Mouse (Mus musculus): Measurements from ENCODE around the gene Zmynd15. TPM values are rescaled to one million over a fixed set of nuclear protein-coding genes. Genes with fewer than 3 reads are reported as not detected.
A peak's percentile ranks its signal among the peaks of the same experiment; 100 is the strongest.

The Zmynd15 gene
- polyA plus RNA-seq, 1 experiment from 2014 or later: 0.40 TPM

DNA sequence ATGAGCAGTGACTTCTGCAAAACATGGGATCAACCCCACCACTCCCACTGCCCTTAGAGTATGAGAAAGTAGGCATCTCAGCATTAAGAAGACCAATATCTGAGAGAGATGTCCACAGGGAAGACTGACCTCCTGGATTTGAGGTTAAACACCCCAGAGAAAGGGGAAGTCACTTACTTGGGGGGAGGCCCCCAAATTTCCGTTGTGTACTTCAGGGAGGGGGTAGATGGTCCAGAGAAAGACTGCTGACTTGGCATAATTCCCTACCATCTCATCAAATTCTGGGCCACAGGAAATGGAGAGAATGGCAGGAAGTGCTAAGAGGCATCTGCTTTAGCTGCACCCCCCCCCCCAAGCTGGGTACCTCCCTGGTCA lies 25.7 kb upstream of the Zmynd15 start:
- H3K27me3 ChIP-seq: no peaks in the 10 kb centered on the region
- ATAC-seq: no peak
- no peaks in the 10 kb centered on the region for H3K9me3 ChIP-seq
- H3K9ac ChIP-seq (replicated peaks): peak overlapping the region; percentile 91
- no peak overlapping the region for H3K27ac ChIP-seq
- H3K36me3 ChIP-seq: peaks cover 32% of the 10 kb centered on the region
- peak overlapping the region; percentile 79 for H3K4me2 ChIP-seq (replicated peaks)
- 68% methylated on average over 1 of the region's 1 CpGs for WGBS
- H3K4me1 ChIP-seq (replicated peaks): peaks cover 36% of the 10 kb centered on the region
- peak overlapping the region; percentile 66 for H3K4me3 ChIP-seq (replicated peaks)

DNA sequence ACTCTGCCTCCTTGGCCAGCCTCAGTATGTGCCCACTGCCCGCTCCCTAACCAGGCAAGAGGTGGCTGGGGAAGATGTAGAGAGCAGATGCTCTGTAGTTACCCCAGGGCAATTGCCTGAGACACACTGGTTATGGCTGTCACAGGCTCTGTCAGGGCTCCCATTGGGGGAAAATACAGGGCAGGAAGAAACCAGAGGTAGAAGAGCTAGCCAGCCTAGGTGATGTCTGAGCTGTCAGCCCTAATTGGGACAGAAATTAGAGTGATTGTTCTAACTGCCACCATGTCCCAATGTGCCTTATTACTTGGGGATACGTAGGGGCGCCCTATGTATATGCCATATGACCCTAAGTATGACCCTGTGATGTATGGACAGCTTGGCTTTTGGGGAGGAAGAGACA lies 25.3 kb upstream of the Zmynd15 start:
- peaks cover 36% of the 10 kb centered on the region for H3K36me3 ChIP-seq
- no peak overlapping the region for H3K27ac ChIP-seq
- ATAC-seq: no peak
- peaks cover 36% of the 10 kb centered on the region for H3K4me1 ChIP-seq (replicated peaks)
- peak overlapping the region; percentile 91 for H3K9ac ChIP-seq (replicated peaks)
- H3K4me2 ChIP-seq (replicated peaks): peak overlapping the region; percentile 79
- H3K9me3 ChIP-seq: no peaks in the 10 kb centered on the region
- WGBS: 86% methylated on average over 3 of the region's 3 CpGs
- peak overlapping the region; percentile 66 for H3K4me3 ChIP-seq (replicated peaks)
- H3K27me3 ChIP-seq: no peaks in the 10 kb centered on the region

DNA sequence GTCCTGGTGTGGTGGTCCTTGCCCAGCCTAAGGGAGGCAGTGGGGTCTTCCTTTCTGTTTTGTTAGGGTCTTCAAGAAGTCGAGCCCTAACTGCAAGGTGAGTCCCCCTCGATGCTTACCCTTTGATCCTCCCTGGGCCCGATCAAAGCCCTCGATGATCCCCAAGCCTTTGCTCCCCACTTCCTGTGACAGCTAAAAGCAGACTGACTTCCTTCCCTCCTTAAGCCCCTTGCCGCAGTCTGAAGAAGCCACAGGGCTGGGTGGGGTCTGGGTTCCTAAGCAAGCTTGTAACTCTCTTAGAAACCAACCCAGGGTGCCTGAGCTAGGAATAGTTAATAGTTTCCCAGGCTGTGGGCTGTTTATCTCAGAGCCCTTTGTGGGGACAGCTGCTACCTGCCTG lies 23.8 kb upstream of the Zmynd15 start:
- no peak overlapping the region for H3K27ac ChIP-seq
- 86% methylated on average over 5 of the region's 5 CpGs for WGBS
- no peaks in the 10 kb centered on the region for H3K9me3 ChIP-seq
- H3K36me3 ChIP-seq: peaks cover 51% of the 10 kb centered on the region
- H3K27me3 ChIP-seq: no peaks in the 10 kb centered on the region
- H3K9ac ChIP-seq (replicated peaks): no peak overlapping the region
- no peak for ATAC-seq
- H3K4me3 ChIP-seq (replicated peaks): no peak overlapping the region
- peaks cover 36% of the 10 kb centered on the region for H3K4me1 ChIP-seq (replicated peaks)
- no peak overlapping the region for H3K4me2 ChIP-seq (replicated peaks)

DNA sequence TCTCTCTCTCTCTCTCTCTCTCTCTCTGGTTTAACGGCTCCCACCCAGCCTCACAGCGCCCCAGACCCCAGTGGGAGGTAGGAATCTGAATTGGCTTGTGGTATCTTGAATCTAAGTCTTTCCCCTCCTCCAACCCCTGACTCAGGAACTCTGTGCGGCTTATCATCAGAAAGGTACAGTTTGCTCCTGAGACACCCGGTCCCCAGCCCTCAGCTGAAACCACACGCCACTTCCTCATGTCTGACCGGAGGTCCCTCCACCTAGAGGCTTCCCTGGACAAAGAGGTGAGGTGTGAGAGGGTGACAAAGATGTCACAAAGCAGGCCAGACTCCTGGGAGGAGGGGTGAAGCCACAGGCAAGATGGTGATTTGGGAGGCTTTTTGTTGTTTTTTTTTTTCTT lies 21.8 kb upstream of the Zmynd15 start:
- WGBS: 91% methylated on average over 6 of the region's 6 CpGs
- Histone ChIP-seq H3K4me1 (replicated peaks) (peaks cover 24% of the 10 kb centered on the region), H3K27me3 (no peaks in the 10 kb centered on the region), H3K27ac (no peak overlapping the region), H3K36me3 (peaks cover 67% of the 10 kb centered on the region), H3K4me3 (replicated peaks) (no peak overlapping the region), H3K9ac (replicated peaks) (no peak overlapping the region), H3K9me3 (no peaks in the 10 kb centered on the region), H3K4me2 (replicated peaks) (no peak overlapping the region)
- ATAC-seq: no peak

DNA sequence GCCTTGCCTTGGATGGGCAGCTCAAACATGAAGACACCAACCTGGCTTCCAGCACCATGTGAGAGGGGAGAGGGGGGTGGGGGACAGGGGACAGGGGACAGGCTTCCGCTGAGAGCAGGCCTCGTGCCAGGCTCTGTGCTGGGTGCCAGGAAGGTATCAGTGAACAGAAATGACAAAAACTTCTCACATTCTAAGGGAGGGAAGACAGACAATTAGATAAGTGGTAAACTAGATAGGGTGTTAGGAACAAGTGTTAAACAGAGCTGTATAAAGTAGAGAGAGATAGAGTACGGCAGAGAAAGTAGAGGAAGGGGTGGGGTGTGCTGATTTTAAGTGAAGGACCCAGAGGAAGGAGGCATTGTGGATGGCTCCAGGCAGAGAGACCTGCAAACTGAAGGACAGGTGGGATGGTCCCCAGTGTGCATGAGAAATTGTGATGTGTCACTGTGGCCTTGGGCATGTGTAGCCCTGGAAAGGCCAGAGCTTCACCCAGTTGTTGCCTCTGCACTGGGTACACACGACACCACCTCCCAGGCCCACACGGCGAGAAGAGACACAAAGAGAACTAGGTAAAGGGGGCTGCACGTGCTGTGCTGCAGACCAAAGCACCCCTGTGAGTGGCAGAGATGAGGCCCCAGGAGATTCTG lies 20.4 kb upstream of the Zmynd15 start:
- H3K9ac ChIP-seq (replicated peaks): no peak overlapping the region
- H3K9me3 ChIP-seq: no peaks in the 10 kb centered on the region
- H3K4me3 ChIP-seq (replicated peaks): no peak overlapping the region
- peaks cover 14% of the 10 kb centered on the region for H3K4me1 ChIP-seq (replicated peaks)
- peaks cover 67% of the 10 kb centered on the region for H3K36me3 ChIP-seq
- H3K4me2 ChIP-seq (replicated peaks): no peak overlapping the region
- WGBS: 90% methylated on average over 7 of the region's 7 CpGs
- no peak for ATAC-seq
- H3K27ac ChIP-seq: no peak overlapping the region
- H3K27me3 ChIP-seq: no peaks in the 10 kb centered on the region

DNA sequence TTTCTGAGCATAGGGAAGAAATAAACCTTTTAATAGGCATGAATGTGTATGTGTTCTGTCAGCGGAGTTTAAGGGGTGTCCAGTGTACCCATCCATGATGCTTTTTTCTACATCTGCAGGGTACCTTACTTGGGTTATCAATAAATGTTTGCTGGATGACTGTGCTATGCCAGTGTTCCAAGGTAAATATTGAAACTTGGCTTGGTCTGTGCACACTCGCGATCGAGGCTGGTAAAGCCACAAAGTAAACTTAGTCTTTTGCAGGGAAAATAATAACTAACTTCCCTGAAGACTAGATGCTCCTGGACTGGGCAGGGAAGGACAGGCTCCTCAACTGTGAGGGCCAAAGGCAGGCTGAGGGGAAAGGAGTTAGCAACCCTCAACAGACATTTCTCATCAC lies 18.6 kb upstream of the Zmynd15 start:
- 93% methylated on average over 4 of the region's 4 CpGs for WGBS
- no peak overlapping the region for H3K27ac ChIP-seq
- ATAC-seq: no peak
- H3K36me3 ChIP-seq: peaks cover 64% of the 10 kb centered on the region
- H3K9ac ChIP-seq (replicated peaks): no peak overlapping the region
- no peaks in the 10 kb centered on the region for H3K27me3 ChIP-seq
- H3K4me3 ChIP-seq (replicated peaks): no peak overlapping the region
- H3K4me2 ChIP-seq (replicated peaks): no peak overlapping the region
- H3K4me1 ChIP-seq (replicated peaks): no peaks in the 10 kb centered on the region; the same call in 1 of the 2 replicates
- no peaks in the 10 kb centered on the region for H3K9me3 ChIP-seq

DNA sequence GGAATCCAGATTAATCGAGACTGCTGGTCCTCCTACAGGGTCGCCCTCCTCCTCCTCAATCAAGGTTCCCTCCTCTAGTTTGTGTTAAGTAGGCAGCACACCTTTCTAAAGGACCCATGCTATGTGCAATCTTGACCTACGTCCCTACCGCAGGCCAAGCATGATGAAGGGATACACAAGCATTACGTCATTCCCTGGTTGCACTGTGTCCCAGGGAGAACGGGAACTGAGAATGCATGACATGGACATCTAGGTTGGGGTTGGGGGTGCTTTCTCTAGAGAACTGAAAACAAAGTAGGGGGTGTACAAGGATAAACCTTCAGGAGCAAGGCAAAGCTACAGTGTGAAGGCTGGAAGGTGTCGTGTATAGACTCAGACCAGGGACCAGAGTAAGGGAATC lies 17.4 kb upstream of the Zmynd15 start:
- Histone ChIP-seq H3K27me3 (no peaks in the 10 kb centered on the region), H3K27ac (no peak overlapping the region), H3K9ac (replicated peaks) (no peak overlapping the region), H3K9me3 (no peaks in the 10 kb centered on the region), H3K4me1 (replicated peaks) (no peaks in the 10 kb centered on the region), H3K4me2 (replicated peaks) (no peak overlapping the region), H3K4me3 (replicated peaks) (no peak overlapping the region), H3K36me3 (peaks cover 51% of the 10 kb centered on the region)
- WGBS: 96% methylated on average over 7 of the region's 7 CpGs
- ATAC-seq: no peak

DNA sequence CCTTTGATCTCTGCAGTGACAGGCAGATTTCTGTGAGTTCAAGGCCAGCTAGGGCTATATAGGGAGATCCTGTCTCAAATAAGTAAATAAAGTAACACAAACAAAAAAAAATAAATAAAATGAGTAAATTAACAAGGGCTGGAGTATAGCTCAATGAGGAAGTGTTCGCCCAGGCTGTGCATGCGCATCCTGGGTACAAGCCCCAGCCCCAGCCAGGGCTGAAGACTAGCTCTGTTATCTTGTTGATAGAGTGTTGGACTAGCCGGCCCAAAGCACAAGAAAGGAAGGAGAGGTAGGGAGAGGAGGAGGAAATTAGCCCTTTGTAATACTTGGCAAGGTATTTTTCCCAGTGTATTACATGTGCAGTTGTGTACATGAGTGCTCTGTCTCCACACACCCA lies 15.3 kb upstream of the Zmynd15 start:
- H3K36me3 ChIP-seq: peaks cover 31% of the 10 kb centered on the region
- H3K27ac ChIP-seq: no peak overlapping the region
- 92% methylated on average over 3 of the region's 3 CpGs for WGBS

DNA sequence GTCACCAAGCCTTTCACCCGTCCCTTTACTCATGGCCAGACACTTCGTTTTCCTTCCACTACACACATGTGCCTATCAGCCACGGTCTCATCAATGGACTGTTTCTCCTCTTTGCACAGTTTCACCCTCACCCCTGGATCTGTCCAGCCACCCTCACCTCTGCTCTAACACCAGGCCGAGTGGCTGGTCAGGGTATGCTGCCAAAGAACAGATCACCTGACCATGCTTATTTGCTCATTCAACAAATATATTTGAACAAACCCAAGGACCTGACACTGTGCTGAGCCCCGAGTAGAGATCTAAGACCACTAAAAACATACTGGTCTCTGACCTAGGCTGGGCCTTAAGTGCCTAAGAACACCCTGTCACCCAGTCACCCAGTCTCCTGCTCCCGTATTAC lies 14.6 kb upstream of the Zmynd15 start:
- Histone ChIP-seq H3K27ac (no peak overlapping the region), H3K9me3 (no peaks in the 10 kb centered on the region), H3K9ac (replicated peaks) (no peak overlapping the region), H3K36me3 (peaks cover 24% of the 10 kb centered on the region), H3K4me3 (replicated peaks) (no peak overlapping the region), H3K27me3 (no peaks in the 10 kb centered on the region), H3K4me2 (replicated peaks) (no peak overlapping the region), H3K4me1 (replicated peaks) (no peaks in the 10 kb centered on the region)
- 83% methylated on average over 6 of the region's 6 CpGs for WGBS
- no peak for ATAC-seq

More for the DNA sequence above, 15.3 kb upstream of the Zmynd15 start:
- no peak overlapping the region for H3K4me3 ChIP-seq (replicated peaks)
- H3K4me2 ChIP-seq (replicated peaks): no peak overlapping the region
- ATAC-seq: no peak
- no peak overlapping the region for H3K9ac ChIP-seq (replicated peaks)
- no peaks in the 10 kb centered on the region for H3K9me3 ChIP-seq
- H3K4me1 ChIP-seq (replicated peaks): no peaks in the 10 kb centered on the region
- no peaks in the 10 kb centered on the region for H3K27me3 ChIP-seq

DNA sequence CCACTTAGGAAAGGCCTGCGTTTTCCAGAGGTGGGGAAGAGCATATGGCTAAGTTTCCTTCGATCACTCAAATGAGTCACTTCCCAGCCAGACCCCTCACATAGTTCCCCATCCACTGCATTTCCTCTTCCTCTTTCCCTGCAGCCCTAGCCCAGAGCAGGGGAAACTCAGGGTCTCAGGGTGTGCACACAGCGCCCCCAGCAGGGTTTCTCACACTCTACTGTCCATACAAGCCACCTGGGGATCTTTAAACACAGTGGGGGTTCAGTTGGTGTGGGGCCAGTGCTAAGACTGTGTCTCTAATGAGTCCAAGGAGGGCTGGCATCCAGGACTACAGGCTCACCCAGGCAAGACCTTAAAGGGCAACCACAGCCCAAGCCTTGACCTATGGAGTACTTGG lies 12.5 kb upstream of the Zmynd15 start:
- no peak overlapping the region for H3K27ac ChIP-seq
- no peak overlapping the region for H3K4me2 ChIP-seq (replicated peaks)
- no peak for ATAC-seq
- WGBS: 48% methylated on average over 3 of the region's 3 CpGs
- peaks cover 6% of the 10 kb centered on the region for H3K36me3 ChIP-seq
- no peak overlapping the region for H3K4me3 ChIP-seq (replicated peaks)
- H3K4me1 ChIP-seq (replicated peaks): no peaks in the 10 kb centered on the region
- H3K9me3 ChIP-seq: no peaks in the 10 kb centered on the region
- no peak overlapping the region for H3K9ac ChIP-seq (replicated peaks)
- no peaks in the 10 kb centered on the region for H3K27me3 ChIP-seq

DNA sequence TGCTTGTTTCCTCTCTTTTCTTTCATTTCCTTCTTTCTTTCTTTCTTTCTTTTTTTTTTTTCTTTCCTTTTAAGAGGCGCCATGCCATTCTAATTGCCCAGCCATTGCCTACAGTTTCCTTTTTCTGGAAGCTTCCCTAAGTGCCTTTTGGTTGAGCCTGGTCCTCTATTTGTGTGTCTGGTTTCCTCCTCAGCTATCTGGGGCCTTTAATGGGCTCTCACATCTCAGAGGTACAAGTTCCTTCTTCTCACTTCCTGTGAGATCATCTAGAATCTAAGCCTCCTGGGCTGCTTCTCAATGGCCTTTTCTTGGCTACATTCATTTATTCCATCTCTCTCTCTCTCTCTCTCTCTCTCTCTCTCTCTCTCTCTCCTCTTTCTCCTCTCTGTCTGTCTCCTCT lies 11.9 kb upstream of the Zmynd15 start:
- 78% methylated on average over 1 of the region's 1 CpGs for WGBS
- no peak overlapping the region for H3K4me3 ChIP-seq (replicated peaks)
- ATAC-seq: no peak
- no peak overlapping the region for H3K9ac ChIP-seq (replicated peaks)
- no peaks in the 10 kb centered on the region for H3K9me3 ChIP-seq
- no peak overlapping the region for H3K4me2 ChIP-seq (replicated peaks)
- H3K36me3 ChIP-seq: no peaks in the 10 kb centered on the region
- no peaks in the 10 kb centered on the region for H3K27me3 ChIP-seq
- H3K4me1 ChIP-seq (replicated peaks): peaks cover 2% of the 10 kb centered on the region
- H3K27ac ChIP-seq: no peak overlapping the region

DNA sequence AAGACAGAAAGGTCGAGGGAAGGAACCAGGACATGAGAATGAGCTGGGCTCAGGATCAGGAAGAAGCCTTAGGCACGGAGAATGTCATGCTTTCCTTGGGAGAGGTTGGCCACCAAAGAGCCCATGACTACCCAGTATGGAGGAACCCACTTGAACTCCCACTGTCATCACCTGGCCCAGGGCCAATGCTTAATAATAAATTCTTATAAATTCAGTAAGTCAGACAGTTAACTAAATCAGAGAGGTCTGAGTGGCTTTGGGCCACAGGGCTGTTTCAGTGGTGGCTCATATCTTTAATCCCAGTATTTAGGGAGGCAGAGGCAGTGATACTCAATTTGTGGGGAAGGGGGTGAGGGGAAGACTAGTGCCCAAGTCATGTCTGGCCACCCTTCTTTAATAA lies 8.3 kb upstream of the Zmynd15 start:
- Histone ChIP-seq H3K27me3 (no peaks in the 10 kb centered on the region), H3K4me1 (replicated peaks) (peaks cover 19% of the 10 kb centered on the region), H3K36me3 (peaks cover 11% of the 10 kb centered on the region; the same call in 1 of the 2 replicates), H3K9ac (replicated peaks) (no peak overlapping the region), H3K4me3 (replicated peaks) (0 out of 2 replicates have a peak overlapping the region, but pooled peaks have one; percentile 65), H3K9me3 (no peaks in the 10 kb centered on the region), H3K27ac (no peak overlapping the region), H3K4me2 (replicated peaks) (no peak overlapping the region)
- 72% methylated on average over 2 of the region's 2 CpGs for WGBS
- ATAC-seq: no peak

All from midbrain, embryonic 13.5 days (tissue).